Mouse (Mus musculus) cerebellum, adult 11-12 months (tissue): ENCODE measurements around the gene Cela2a.

ENCODE experiments used
- DNase-seq: peaks from one replicate; pipeline ENCODE4 v3.0.0; 2022

Cela2a gene

GRCm38 (mm10) chr4:141857422-141857930 lies 31.5 kb upstream of the Cela2a start:
- DNase-seq: peak; percentile 66

GRCm38 (mm10) chr4:141853437-141853836 lies 27.5 kb upstream of the Cela2a start:
- peak; percentile 33 for DNase-seq

GRCm38 (mm10) chr4:141845999-141846398 lies 20.0 kb upstream of the Cela2a start, which contains the start of gene Ctrc:
TSS of gene Ctrc (minus strand) at chr4:141846359.
- no peak for DNase-seq

DNA sequence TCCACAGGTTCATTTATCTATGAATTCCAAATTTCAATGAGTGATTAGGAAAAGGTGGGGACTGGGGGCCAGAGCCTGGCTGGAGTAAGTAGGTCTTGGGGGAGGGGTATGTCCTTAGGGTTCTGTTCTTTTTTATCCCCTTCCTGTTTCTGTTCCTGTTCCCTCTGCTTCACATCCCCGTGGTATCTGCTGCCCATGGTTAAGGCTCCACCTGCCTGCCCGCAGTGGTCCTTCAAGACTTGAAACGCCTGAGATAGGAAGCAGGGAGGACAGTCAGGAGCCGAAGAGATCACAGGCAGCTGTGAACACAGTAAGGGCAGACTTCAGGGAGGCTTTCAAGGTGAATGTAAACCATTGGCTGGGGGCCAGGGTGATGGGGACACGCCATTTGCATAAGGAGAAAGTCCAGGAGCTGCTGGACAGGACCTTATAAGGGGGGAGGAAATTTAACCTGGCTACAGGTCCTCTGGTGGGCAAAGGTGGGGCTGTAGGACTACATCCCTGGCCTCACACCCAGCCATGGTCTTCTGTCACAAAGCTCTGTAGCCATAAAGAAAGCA lies 8.7 kb upstream of the Cela2a start:
- DNase-seq: no peak

- no peak for DNase-seq
Observed at GRCm38 (mm10) chr4:141833911-141834310, 8.0 kb upstream of the Cela2a start.

GRCm38 (mm10) chr4:141831361-141831760 lies 5.4 kb upstream of the Cela2a start:
- no peak for DNase-seq

GRCm38 (mm10) chr4:141830381-141830780 lies 4.4 kb upstream of the Cela2a start:
- DNase-seq: no peak

DNA sequence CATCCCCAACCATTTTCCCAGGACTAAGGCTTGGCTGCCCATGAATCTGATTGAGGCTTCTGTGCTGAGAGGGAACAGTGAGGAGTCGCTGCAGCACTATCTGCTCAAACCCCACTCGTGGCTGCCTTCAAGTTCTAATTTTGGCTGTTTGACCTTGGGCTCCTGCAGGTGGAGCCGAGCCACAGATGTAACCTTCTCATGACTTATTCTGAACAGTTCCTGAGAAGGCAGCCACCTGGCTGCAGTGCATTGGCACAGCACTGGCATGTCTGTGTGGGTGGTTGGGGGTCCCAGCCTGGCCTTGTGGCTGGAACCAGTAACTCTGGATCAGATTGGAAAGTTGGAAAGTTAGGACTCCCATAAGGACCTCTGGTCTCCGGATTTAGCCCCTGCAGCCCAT lies 2.2 kb upstream of the Cela2a start:
- DNase-seq: peak; percentile 6

- DNase-seq: no peak
Observed at GRCm38 (mm10) chr4:141827401-141827800, 1.4 kb upstream of the Cela2a start.

GRCm38 (mm10) chr4:141822979-141823378 lies 3.0 kb downstream of the Cela2a start:
- DNase-seq: no peak

GRCm38 (mm10) chr4:141822089-141822488 lies 3.9 kb downstream of the Cela2a start:
- DNase-seq: no peak

GRCm38 (mm10) chr4:141821178-141821577 lies 4.8 kb downstream of the Cela2a start:
- DNase-seq: no peak

DNA sequence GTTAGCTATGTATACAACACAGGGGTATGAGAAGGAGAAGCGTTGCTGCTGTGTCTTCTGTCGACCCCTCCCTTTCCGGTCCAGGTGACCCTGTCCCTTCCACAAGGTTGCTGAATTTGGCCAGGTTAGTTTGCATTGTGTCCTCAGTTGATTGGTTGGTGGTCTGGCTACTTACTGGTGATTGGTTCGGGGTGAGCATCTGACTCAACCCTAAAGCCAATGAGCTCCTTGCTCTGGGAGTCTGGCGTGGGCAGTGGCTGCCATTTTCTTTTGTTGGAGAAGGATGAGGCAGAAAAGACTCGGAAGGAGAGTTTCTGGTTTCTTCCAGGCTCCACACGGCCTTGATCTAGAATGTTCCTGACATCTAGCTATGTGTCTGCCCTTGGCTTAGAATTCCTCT lies 6.6 kb downstream of the Cela2a start:
- no peak for DNase-seq

DNA sequence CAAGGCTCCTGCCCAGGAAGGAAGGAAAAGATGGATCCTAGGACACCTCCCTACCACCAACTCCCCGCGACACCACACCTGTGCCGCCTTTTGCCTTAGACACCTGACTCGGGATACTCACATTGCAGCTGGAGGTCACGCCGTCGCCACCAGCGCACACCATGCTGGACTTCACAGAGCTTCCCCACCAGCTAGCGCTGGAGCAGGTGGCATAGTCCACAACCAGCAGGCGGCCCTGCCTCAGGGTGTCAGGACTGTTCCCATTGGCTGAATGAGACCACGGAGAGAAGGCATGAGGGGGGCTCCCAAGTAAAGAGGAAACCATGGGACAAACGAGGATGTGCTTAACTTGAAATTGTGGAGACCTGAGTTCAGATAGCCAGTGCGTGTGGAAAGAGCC lies 7.1 kb downstream of the Cela2a start:
- DNase-seq: no peak

- DNase-seq: no peak
Observed at GRCm38 (mm10) chr4:141817706-141818105, 8.3 kb downstream of the Cela2a start.

GRCm38 (mm10) chr4:141816776-141817655 lies 8.9 kb downstream of the Cela2a start:
- no peak for DNase-seq

GRCm38 (mm10) chr4:141816267-141816666 lies 9.7 kb downstream of the Cela2a start:
- no peak for DNase-seq

DNA sequence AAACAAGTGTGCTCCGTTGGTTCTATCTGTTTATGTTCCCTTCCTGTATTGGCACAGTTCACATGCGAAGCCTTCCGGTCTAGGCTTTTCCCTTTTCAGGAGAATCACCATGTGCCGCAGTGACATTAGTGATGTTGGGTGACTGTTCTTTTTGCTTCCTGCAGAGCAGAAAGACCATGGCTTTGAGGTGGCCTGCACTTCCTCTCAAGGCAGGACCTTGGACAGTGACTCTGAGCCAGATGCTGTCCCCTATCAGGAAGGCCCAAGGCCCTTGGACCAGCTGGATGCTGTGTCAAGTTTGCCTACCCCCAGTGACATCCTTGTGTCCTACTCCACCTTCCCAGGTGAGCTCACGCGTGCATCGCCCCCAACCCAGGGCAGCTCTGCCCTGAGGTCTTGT lies 14.6 kb downstream of the Cela2a start:
- DNase-seq: no peak

DNA sequence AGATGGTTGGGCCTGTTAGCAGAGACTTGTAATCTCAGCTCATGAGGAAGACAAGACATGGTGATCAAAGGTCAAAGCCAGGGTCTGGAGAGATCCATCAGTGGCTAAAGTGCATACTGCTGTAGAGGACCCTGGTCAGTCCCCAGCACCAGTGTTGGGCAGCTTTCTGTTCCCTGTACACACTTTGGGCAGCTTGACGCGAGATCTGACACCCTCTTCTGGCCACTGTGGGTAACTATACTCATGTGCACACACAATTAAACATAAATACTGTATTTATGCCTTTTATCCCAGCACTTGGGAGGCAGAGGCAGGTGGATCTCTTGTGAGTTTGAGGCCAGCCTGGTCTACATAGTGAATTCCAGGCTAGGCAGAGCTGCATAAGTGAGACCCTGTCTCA lies 15.0 kb downstream of the Cela2a start:
- no peak for DNase-seq

GRCm38 (mm10) chr4:141809850-141810464 lies 16.0 kb downstream of the Cela2a start:
- no peak for DNase-seq

DNA sequence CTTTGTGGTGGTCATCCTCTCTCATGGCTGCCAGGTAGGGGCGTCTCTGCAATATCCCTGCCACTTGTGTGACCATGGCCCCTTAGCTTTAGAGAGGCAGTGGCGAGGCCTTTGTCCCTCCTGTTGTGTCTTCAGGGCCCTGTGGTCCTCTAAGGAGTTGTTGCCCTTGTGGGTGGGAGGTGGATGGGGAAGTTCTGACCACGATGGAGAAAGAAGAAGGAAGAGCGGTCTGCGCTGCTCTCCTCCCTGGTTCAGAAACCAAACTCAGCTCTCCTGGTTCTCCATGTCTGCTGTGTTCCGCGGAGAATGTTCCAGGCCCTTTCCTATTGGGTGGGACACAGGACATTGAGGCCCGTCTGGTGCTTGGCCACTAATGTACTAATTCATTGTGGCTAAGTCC lies 20.1 kb downstream of the Cela2a start:
- DNase-seq: no peak

DNA sequence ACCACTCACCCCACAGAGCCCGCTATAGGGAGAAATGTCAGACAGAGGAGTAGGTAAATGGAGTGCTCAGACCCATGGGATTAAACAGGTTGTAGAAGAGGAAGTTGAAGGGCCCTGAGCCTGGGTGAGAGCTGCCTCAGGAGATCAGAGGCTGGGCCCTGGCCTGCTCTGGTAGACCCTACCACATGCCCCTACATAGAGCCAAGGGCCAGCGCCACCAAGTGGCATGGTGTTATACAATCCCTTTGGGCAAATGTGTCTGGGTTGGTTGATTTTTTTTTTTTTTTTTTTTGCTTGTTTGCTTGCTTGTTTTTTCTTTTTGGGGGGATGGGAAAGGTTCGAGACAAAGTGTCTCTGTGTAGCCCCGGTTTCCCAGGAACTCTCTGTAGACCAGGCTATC lies 21.9 kb downstream of the Cela2a start:
- no peak for DNase-seq

GRCm38 (mm10) chr4:141797545-141797944 lies 28.4 kb downstream of the Cela2a start:
- no peak for DNase-seq

DNA sequence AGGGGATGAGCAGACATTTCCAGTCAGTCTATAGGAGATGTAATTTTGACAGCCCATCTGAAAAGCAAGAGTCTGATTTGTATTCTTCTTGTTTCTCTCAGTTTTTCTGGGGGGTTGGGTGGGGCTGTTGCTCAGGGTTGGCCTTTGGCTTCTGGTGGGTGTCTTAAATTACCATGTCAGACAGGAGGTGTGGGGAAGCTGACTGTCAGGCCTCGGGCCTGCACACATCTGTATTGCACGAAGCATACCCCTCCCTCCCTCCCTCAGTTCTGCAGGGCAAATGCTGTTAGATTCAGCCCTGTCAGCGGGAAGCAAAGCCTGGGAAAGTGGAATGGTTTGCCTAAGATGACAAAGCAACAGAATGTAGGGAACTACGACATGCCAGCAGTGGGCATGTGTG lies 29.0 kb downstream of the Cela2a start:
- DNase-seq: no peak
